ENCODE assay signal across 9 mouse cellular contexts in genomic region chr2:50830056-50830720, GRCm38 (mm10).
A peak's percentile ranks its signal among the peaks of the same experiment; 100 is the strongest.
DNase-seq lines count a peak whose midpoint lies in the region; TF ChIP-seq lines count a peak whose summit lies in the region.
"Had no signal": no experiment of that assay in that cellular context is flagged by ENCODE, and none has a peak within 500 bp of the region (broad histone marks: within the 10 kb centered on the region; RNA-seq: fewer than 3 reads in every experiment).

No protein-coding gene starts in this region.

- H3K4me1 ChIP-seq in kidney, adult 2 months (ENCODE audit: control insufficient read depth, insufficient read depth, low read length) = no peaks in the 10 kb centered on the region; the same call in 1 of the 2 replicates
- H3K4me1 ChIP-seq: hindbrain, embryonic 12.5 days had no signal

- DNase-seq in adrenal gland, postnatal 36 days = peak; percentile 15 to 17
- no peak for DNase-seq in adrenal gland, postnatal 25 days
- DNase-seq in kidney, adult 2 months = no peak
- no peak for DNase-seq in kidney, adult 18-20 months
- DNase-seq in thymus, postnatal 25 days = peak; percentile 19
- DNase-seq in thymus, postnatal 10 days (ENCODE audit: low spot score in 2 of 2) = no peak
- DNase-seq in thymus, postnatal 36 days = peak; percentile 7 to 9
- DNase-seq in kidney, adult 8-10 months = no peak

- peak; percentile 12; the same call in 1 of the 2 replicates for TF ChIP-seq CTCF in kidney, adult 2 months (conservative IDR thresholded peaks at IDR 0.05; ENCODE audit: insufficient read depth, insufficient read length, low read depth, low read length)

- 73% methylated on average over 5 of the region's 5 CpGs for WGBS in kidney, adult 2 months

- H3K27ac ChIP-seq in kidney, adult 2 months (ENCODE audit: insufficient read depth, low read depth, low read length) = no peak overlapping the region
- H3K27ac ChIP-seq: hindbrain, embryonic 12.5 days had no signal

- no peak overlapping the region for H3K4me3 ChIP-seq in kidney, adult 2 months (ENCODE audit: insufficient read depth, low read depth, low read length)
- H3K4me3 ChIP-seq: hindbrain, embryonic 12.5 days had no signal

- TF ChIP-seq POLR2A in kidney, adult 2 months (IDR thresholded peaks at IDR 0.05; ENCODE audit: low read depth, low read length) = no peak

- H3K36me3 ChIP-seq in kidney, adult 2 months (ENCODE audit: control insufficient read depth, insufficient read depth, low read length) = no peaks in the 10 kb centered on the region
- H3K36me3 ChIP-seq: hindbrain, embryonic 12.5 days had no signal

- H3K27me3 ChIP-seq in kidney, adult 2 months (replicated peaks; ENCODE audit: control insufficient read depth, insufficient read depth, low read length) = no peaks in the 10 kb centered on the region
- H3K27me3 ChIP-seq: hindbrain, embryonic 12.5 days had no signal

Comparison
In these comparisons a context has a peak if more than half of its experiments do, and no peak if none do; other contexts are left out.
1. DNase-seq: peak in adrenal gland, postnatal 36 days (2 of 2), thymus, postnatal 25 days (single experiment) and thymus, postnatal 36 days (2 of 2); none in adrenal gland, postnatal 25 days (single experiment), kidney, adult 2 months (single experiment), kidney, adult 18-20 months (single experiment), thymus, postnatal 10 days (0 of 2) and kidney, adult 8-10 months (0 of 2).